Mouse (Mus musculus): Measurements from ENCODE around the gene Emc8. TPM values are rescaled to one million over a fixed set of nuclear protein-coding genes. Genes with fewer than 3 reads are reported as not detected.

The Emc8 gene
- polyA plus RNA-seq, 1 experiment from 2014 or later, result 315 TPM

DNA sequence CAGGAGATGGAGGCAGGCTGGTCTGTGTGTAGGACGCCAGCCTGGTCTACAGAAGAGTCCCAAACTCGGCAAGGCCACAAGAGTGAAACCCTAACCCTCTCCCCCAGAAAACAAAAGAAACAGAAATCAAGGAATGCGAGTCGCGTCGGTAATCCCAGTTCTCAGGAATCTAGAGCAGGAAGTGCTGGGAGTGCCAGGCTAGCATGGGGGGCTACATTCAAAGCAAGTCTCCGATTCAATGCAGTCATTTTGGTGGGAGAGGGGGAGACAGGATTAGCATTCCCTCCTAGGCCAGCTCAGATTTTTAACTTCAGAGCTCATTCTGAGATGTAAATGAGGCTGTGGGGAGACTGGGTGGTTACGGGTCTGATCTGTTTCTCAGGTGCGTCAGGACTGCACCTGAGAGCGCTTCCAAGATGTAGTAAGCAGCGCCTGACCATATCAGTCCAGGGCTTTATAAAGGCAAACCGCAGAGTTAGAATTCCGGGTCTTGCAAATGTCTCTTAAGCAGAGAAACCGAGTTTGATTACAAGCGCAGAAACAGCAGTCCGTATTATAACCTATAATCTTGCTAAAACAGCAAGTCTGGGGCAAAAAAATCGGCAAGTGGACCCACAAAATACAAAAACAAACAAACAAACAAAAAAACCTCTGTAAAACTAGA lies 1.4 kb downstream of the Emc8 start:
- H3K4me1 ChIP-seq (ENCODE audit: insufficient read depth), result peaks cover 15% of the 10 kb centered on the region; the same call in 1 of the 2 replicates
- H3K36me3 ChIP-seq (ENCODE audit: insufficient read depth), result peaks cover 26% of the 10 kb centered on the region

DNA sequence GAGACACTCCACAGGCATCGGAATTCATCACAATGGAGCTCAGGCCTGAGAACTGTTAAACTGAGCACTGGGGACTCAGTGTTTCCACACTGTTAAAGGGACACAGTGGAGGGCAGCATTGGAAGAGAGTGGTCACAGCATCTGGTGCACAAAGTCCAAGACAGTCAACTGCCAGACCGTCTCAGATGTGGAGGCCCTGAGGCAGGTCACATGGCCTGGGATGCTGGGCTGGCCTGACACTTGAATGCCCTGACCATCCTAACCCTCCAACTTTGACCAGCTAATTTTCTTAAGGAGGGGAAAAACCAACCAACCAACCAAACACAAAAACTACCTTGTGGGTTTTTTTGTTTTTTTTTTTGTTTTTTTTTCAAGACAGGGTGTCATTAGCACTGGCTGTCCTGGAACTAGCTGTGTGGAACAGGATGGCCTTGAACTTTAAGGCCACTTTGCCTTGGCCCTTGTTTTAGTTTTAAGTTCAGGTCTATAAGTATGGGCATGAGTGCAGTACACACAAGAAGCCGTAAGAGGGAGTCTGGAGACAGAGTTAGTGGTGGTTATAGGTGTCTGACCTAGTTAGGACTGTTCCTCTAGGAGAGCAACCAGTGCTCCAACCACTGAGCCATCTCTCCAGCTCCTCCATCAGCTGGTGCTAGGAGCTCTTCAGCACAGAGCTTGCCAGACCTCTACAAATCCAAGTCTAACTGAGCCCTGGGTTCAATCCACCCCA lies 2.5 kb downstream of the Emc8 start:
- H3K27ac ChIP-seq (ENCODE audit: low read depth), result no peak overlapping the region
- H3K27me3 ChIP-seq (ENCODE audit: insufficient read depth, low read length), result no peaks in the 10 kb centered on the region
- TF ChIP-seq CTCF (IDR thresholded peaks at IDR 0.05; ENCODE audit: low read depth), result peak; percentile 44
- peak overlapping the region; percentile 97; the same call in 1 of the 2 replicates for H3K4me3 ChIP-seq (ENCODE audit: low read depth, low read length)
- peak overlapping the region; percentile 94 for H3K4me2 ChIP-seq
- H3K36me3 ChIP-seq (ENCODE audit: insufficient read depth), result peaks cover 16% of the 10 kb centered on the region
- peaks cover 15% of the 10 kb centered on the region; the same call in 1 of the 2 replicates for H3K4me1 ChIP-seq (ENCODE audit: insufficient read depth)
- no peaks in the 10 kb centered on the region for H3K9me3 ChIP-seq (ENCODE audit: low read depth, low read length)
- ATAC-seq (ENCODE audit: insufficient read depth) (no peak), DNase-seq (peak; percentile 39)
- H3K9ac ChIP-seq, result no peak overlapping the region; the same call in 1 of the 2 replicates
- WGBS, result 73% methylated on average over 3 of the region's 3 CpGs

More for the DNA sequence above, 1.4 kb downstream of the Emc8 start:
- DNase-seq, result peak; percentile 37
- Histone ChIP-seq H3K27ac (ENCODE audit: low read depth) (peak overlapping the region; percentile 87), H3K9ac (peak overlapping the region; percentile 96), H3K27me3 (ENCODE audit: insufficient read depth, low read length) (no peaks in the 10 kb centered on the region), H3K9me3 (ENCODE audit: low read depth, low read length) (no peaks in the 10 kb centered on the region), H3K4me2 (peak overlapping the region; percentile 94), H3K4me3 (ENCODE audit: low read depth, low read length) (peak overlapping the region; percentile 97)
- TF ChIP-seq CTCF (IDR thresholded peaks at IDR 0.05; ENCODE audit: low read depth), result no peak
- 2% methylated on average over 17 of the region's 17 CpGs for whole genome bisulfite sequencing
- no peak for ATAC-seq (ENCODE audit: insufficient read depth)

GRCm38 (mm10) chr8:120664566-120664965 lies 3.8 kb downstream of the Emc8 start:
- Histone ChIP-seq H3K9me3 (ENCODE audit: low read depth, low read length) (no peaks in the 10 kb centered on the region), H3K4me1 (ENCODE audit: insufficient read depth) (peaks cover 15% of the 10 kb centered on the region; the same call in 1 of the 2 replicates), H3K27me3 (ENCODE audit: insufficient read depth, low read length) (no peaks in the 10 kb centered on the region), H3K9ac (no peak overlapping the region), H3K27ac (ENCODE audit: low read depth) (no peak overlapping the region), H3K4me2 (no peak overlapping the region), H3K4me3 (ENCODE audit: low read depth, low read length) (no peak overlapping the region), H3K36me3 (ENCODE audit: insufficient read depth) (peaks cover 10% of the 10 kb centered on the region; the same call in 1 of the 2 replicates)
- 70% methylated on average over 6 of the region's 6 CpGs for WGBS
- TF ChIP-seq CTCF (IDR thresholded peaks at IDR 0.05; ENCODE audit: low read depth), result no peak
- ATAC-seq (ENCODE audit: insufficient read depth) (no peak), DNase-seq (no peak)

GRCm38 (mm10) chr8:120657415-120657814 lies 11.0 kb downstream of the Emc8 start:
- Histone ChIP-seq H3K36me3 (ENCODE audit: insufficient read depth) (peaks cover 60% of the 10 kb centered on the region), H3K4me1 (ENCODE audit: insufficient read depth) (no peaks in the 10 kb centered on the region), H3K4me2 (no peak overlapping the region), H3K9me3 (ENCODE audit: low read depth, low read length) (no peaks in the 10 kb centered on the region), H3K4me3 (ENCODE audit: low read depth, low read length) (no peak overlapping the region), H3K27me3 (ENCODE audit: insufficient read depth, low read length) (no peaks in the 10 kb centered on the region), H3K27ac (ENCODE audit: low read depth) (no peak overlapping the region), H3K9ac (no peak overlapping the region)
- DNase-seq, result no peak
- TF ChIP-seq CTCF (IDR thresholded peaks at IDR 0.05; ENCODE audit: low read depth), result no peak
- ATAC-seq (ENCODE audit: insufficient read depth), result no peak
- WGBS, result 84% methylated on average over 8 of the region's 8 CpGs

DNA sequence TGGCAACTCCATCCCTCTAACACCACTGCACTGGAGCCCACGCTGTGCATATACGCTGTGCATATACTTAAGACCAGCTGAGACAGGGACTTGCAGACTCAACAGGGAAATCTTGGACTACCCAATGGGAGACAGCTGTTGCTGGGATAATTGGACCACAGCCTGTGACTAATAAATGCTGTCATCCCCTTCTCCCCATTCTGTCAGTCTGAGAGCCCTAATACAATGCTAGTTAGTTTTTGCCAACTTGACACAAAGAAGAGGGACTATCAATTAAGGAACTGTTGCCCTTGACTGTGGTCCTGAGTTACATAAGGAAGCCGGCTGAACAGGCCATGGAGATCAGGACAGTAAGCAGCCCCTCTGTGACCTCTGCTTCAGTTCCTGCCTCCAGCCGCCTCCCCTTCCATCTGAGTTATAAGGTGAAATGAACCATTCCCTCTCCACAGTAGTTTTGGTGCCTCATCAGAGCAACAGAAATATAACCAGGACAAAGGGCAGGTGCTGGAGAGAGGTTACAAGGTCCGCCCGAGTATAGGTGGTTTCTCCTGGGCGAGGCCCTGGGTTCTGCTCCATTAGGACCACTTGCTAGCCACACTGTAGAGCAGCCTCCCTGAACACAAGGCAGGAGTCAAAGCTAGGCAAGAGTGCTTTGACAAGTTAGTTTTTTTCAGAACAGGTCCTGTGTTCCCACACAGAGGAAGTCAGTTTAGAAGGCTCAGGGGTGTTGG lies 11.9 kb downstream of the Emc8 start:
- H3K27me3 ChIP-seq (ENCODE audit: insufficient read depth, low read length), result no peaks in the 10 kb centered on the region
- no peak for TF ChIP-seq CTCF (IDR thresholded peaks at IDR 0.05; ENCODE audit: low read depth)
- H3K36me3 ChIP-seq (ENCODE audit: insufficient read depth), result peaks cover 60% of the 10 kb centered on the region
- no peak for ATAC-seq (ENCODE audit: insufficient read depth)
- no peaks in the 10 kb centered on the region for H3K9me3 ChIP-seq (ENCODE audit: low read depth, low read length)
- H3K4me1 ChIP-seq (ENCODE audit: insufficient read depth), result no peaks in the 10 kb centered on the region
- no peak overlapping the region for H3K9ac ChIP-seq
- no peak overlapping the region for H3K27ac ChIP-seq (ENCODE audit: low read depth)
- H3K4me3 ChIP-seq (ENCODE audit: low read depth, low read length), result no peak overlapping the region
- no peak overlapping the region for H3K4me2 ChIP-seq
- no peak for DNase-seq
- WGBS, result 92% methylated on average over 7 of the region's 7 CpGs

DNA sequence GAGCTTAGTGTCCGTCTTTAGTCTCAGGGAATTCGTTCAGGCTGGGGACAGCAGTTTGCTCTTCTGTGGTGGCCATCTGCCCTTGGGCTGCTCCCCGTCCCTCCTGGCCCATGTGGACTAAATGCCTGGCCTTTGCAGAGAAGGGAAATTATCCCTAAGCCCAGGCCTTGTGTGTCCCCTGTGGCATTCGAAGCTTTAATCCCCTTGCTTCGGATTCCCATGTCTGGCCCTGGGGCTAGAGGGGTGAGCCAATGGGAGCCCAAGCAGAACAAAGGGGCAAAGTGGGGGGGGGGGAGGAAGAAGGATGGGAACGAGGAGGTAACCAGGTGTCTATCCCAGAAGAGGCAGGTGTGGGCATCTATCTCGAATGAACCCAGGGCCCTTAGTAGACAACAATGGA lies 20.8 kb downstream of the Emc8 start, which contains the start of gene 1190005I06Rik:
TSS of gene 1190005I06Rik (minus strand) at position 101 of the 400 bp plus-strand sequence.
- TF ChIP-seq CTCF (IDR thresholded peaks at IDR 0.05; ENCODE audit: low read depth), result no peak
- Histone ChIP-seq H3K9me3 (ENCODE audit: low read depth, low read length) (no peaks in the 10 kb centered on the region), H3K4me2 (no peak within 1 kb of the TSS), H3K36me3 (ENCODE audit: insufficient read depth) (no peaks in the 10 kb centered on the region), H3K4me1 (ENCODE audit: insufficient read depth) (no peaks in the 10 kb centered on the region), H3K27ac (ENCODE audit: low read depth) (no peak within 1 kb of the TSS), H3K27me3 (ENCODE audit: insufficient read depth, low read length) (no peaks in the 10 kb centered on the region), H3K9ac (no peak within 1 kb of the TSS), H3K4me3 (ENCODE audit: low read depth, low read length) (no peak within 1 kb of the TSS)
- ATAC-seq (ENCODE audit: insufficient read depth), result no peak
- DNase-seq, result no peak
- WGBS, result 63% methylated on average over 7 of the region's 7 CpGs
